Mouse (Mus musculus): Measurements from ENCODE around the gene Twsg1. TPM values are rescaled to one million over a fixed set of nuclear protein-coding genes. Genes with fewer than 3 reads are reported as not detected.

Gene Twsg1
- total and polyA plus RNA-seq, 3 experiments: 17.0 to 17.7 TPM; not detected in 1

GRCm38 (mm10) chr17:65903826-65904225, 47.2 kb downstream of the Twsg1 start:
- Histone ChIP-seq H3K79me2 (ENCODE audit: control insufficient read depth, insufficient read depth, low read length, poor library complexity) (no peaks in the 10 kb centered on the region), H3K36me3 (ENCODE audit: control insufficient read depth in 1 of 2, insufficient read depth in 2 of 2, low read length in 2 of 2) (no peaks in the 10 kb centered on the region), H3K9me3 (replicated peaks; ENCODE audit: insufficient read depth, low read length) (no peaks in the 10 kb centered on the region), H3K9ac (ENCODE audit: control insufficient read depth, low read depth, low read length, poor library complexity, severe bottlenecking) (no peak overlapping the region), H3K27me3 (ENCODE audit: control insufficient read depth in 1 of 2, insufficient read depth in 2 of 2, low read length in 2 of 2) (no peaks in the 10 kb centered on the region), H3K4me1 (ENCODE audit: control insufficient read depth in 1 of 2, insufficient read depth in 2 of 2, low read length in 2 of 2) (peaks cover 0 to 3% of the 10 kb centered on the region in 2 experiments; a peak in 1 of 4 replicates), H3K27ac (ENCODE audit: control insufficient read depth, low read depth, low read length) (no peak overlapping the region), H3K4me3 (ENCODE audit: control insufficient read depth in 1 of 2, insufficient read depth in 1 of 2, low read depth in 2 of 2, low read length in 2 of 2) (no peak overlapping the region)
- TF ChIP-seq UBTF (IDR thresholded peaks at IDR 0.05; ENCODE audit: borderline replicate concordance, insufficient read depth, low read depth, low read length) (no peak), USF1 (IDR thresholded peaks at IDR 0.05; ENCODE audit: low read depth, low read length) (no peak), ZMIZ1 (IDR thresholded peaks at IDR 0.05; ENCODE audit: low read depth, low read length) (no peak)
- DNase-seq (ENCODE audit: low read depth, low spot score): no peak

GRCm38 (mm10) chr17:65903011-65903410, 48.0 kb downstream of the Twsg1 start:
- Histone ChIP-seq H3K36me3 (ENCODE audit: control insufficient read depth in 1 of 2, insufficient read depth in 2 of 2, low read length in 2 of 2) (no peaks in the 10 kb centered on the region), H3K27ac (ENCODE audit: control insufficient read depth, low read depth, low read length) (no peak overlapping the region), H3K9ac (ENCODE audit: control insufficient read depth, low read depth, low read length, poor library complexity, severe bottlenecking) (no peak overlapping the region), H3K27me3 (ENCODE audit: control insufficient read depth in 1 of 2, insufficient read depth in 2 of 2, low read length in 2 of 2) (no peaks in the 10 kb centered on the region), H3K4me1 (ENCODE audit: control insufficient read depth in 1 of 2, insufficient read depth in 2 of 2, low read length in 2 of 2) (peaks cover 0 to 3% of the 10 kb centered on the region in 2 experiments; a peak in 1 of 4 replicates), H3K79me2 (ENCODE audit: control insufficient read depth, insufficient read depth, low read length, poor library complexity) (no peaks in the 10 kb centered on the region), H3K4me3 (ENCODE audit: control insufficient read depth in 1 of 2, insufficient read depth in 1 of 2, low read depth in 2 of 2, low read length in 2 of 2) (no peak overlapping the region), H3K9me3 (replicated peaks; ENCODE audit: insufficient read depth, low read length) (no peaks in the 10 kb centered on the region)
- TF ChIP-seq ZC3H11A (IDR thresholded peaks at IDR 0.05; ENCODE audit: low read depth, low read length): peak; percentile 7; the same call in 1 of the 2 replicates
- TF ChIP-seq MYC (IDR thresholded peaks at IDR 0.05; ENCODE audit: low read depth, low read length): no peak
- peak; percentile 27; the same call in 1 of the 2 replicates for TF ChIP-seq SMC3 (IDR thresholded peaks at IDR 0.05; ENCODE audit: low read depth, low read length)
- TF ChIP-seq ETS1 (IDR thresholded peaks at IDR 0.05; ENCODE audit: low read depth, low read length): no peak
- TF ChIP-seq UBTF (IDR thresholded peaks at IDR 0.05; ENCODE audit: borderline replicate concordance, insufficient read depth, low read depth, low read length): no peak
- peak; percentile 23 for TF ChIP-seq RAD21 (IDR thresholded peaks at IDR 0.05; ENCODE audit: low read depth, low read length)
- TF ChIP-seq CTCF (IDR thresholded peaks at IDR 0.05 in 2 of 3, conservative IDR thresholded peaks at IDR 0.05 in 1 of 3; ENCODE audit: control insufficient read depth in 1 of 3, insufficient read depth in 1 of 3, low read depth in 2 of 3, low read length in 3 of 3, poor library complexity in 1 of 3, severe bottlenecking in 1 of 3): peak in 2 of 3 experiments; percentile 20 to 31; a peak in 1 of 6 replicates
- no peak for TF ChIP-seq JUND (IDR thresholded peaks at IDR 0.05; ENCODE audit: low read depth, low read length)
- DNase-seq (ENCODE audit: low read depth, low spot score): peak; percentile 38

- Histone ChIP-seq H3K36me3 (ENCODE audit: control insufficient read depth in 1 of 2, insufficient read depth in 2 of 2, low read length in 2 of 2) (no peaks in the 10 kb centered on the region), H3K27me3 (ENCODE audit: control insufficient read depth in 1 of 2, insufficient read depth in 2 of 2, low read length in 2 of 2) (no peaks in the 10 kb centered on the region), H3K27ac (ENCODE audit: control insufficient read depth, low read depth, low read length) (no peak overlapping the region), H3K9me3 (replicated peaks; ENCODE audit: insufficient read depth, low read length) (no peaks in the 10 kb centered on the region), H3K4me1 (ENCODE audit: control insufficient read depth in 1 of 2, insufficient read depth in 2 of 2, low read length in 2 of 2) (peaks cover 0 to 3% of the 10 kb centered on the region in 2 experiments; a peak in 1 of 4 replicates), H3K79me2 (ENCODE audit: control insufficient read depth, insufficient read depth, low read length, poor library complexity) (no peaks in the 10 kb centered on the region), H3K4me3 (ENCODE audit: control insufficient read depth in 1 of 2, insufficient read depth in 1 of 2, low read depth in 2 of 2, low read length in 2 of 2) (no peak overlapping the region), H3K9ac (ENCODE audit: control insufficient read depth, low read depth, low read length, poor library complexity, severe bottlenecking) (no peak overlapping the region)
- DNase-seq (ENCODE audit: low read depth, low spot score): no peak
- TF ChIP-seq MAX (IDR thresholded peaks at IDR 0.05; ENCODE audit: low read length) (no peak), SIN3A (IDR thresholded peaks at IDR 0.05; ENCODE audit: low read length) (no peak)
Observed at GRCm38 (mm10) chr17:65902281-65902680, 48.7 kb downstream of the Twsg1 start.
